Mouse (Mus musculus): ENCODE results near the gene Akr1cl. TPM values are rescaled to one million over a fixed set of nuclear protein-coding genes. Genes with fewer than 3 reads are reported as not detected.

Akr1cl gene
- total RNA-seq, 2 experiments from 2014 or later = not detected

DNA sequence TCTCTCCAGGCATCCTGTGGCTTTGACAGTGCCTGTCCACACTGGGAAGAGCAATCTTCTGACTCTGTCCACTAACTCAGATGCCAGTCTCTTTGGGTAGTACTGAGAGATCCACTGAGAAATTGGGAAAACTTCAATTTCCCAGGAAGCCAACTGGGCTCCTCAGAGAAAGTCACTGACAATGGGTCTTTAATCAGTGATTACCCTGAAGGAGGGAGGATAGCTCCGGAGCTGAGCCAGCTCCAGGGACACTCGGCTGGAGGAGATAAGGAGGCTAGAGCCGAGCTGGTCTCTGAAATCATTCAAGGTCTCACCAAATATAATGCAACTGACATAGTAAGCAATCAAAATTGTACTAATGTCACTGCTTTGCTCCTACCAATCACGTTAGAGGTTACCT is 28.0 kb downstream of the Akr1cl start:
- DNase-seq (ENCODE audit: extremely low spot score in 1 of 2, low spot score in 1 of 2) = no peak

DNA sequence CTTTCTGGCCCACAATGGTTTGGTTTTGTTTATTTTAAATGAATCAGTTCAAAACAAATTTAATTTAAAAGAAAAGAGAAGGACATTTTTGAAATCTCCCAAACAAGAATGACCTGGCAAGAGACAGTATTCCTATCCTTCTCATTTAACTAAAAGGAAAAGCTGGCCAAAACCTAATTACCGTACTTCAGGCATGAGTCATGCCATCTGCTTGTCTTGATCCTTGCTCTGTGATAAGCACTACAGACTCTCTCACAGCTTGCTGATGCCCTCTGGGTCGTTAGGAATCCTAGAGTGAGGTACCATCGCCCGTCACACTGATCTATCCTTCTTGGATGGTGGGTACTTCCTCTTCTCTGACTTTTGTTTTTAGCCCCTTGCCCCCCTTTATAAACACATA is 39.4 kb downstream of the Akr1cl start:
- no peak for DNase-seq (ENCODE audit: extremely low spot score in 1 of 2, low spot score in 1 of 2)

DNA sequence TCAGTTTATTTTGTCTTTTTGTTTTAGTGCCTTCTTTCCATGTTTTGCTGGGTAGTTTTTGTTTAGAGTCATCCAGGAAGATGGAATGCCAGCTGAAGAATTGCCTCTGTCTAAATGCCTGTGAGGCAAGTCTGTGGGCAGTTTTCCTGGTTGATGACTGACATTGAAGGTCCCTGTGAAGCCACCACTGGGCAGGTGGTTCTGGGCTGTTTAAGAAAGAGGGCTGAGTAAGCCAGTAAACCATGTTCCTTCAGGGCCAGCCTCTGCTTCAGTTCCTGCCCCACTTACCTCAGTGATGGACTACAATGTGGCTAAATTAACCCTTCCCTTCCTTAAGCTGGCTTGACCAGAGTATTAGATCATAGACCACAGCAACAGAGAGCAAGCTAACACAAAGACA is 44.4 kb downstream of the Akr1cl start:
- DNase-seq (ENCODE audit: extremely low spot score in 1 of 2, low spot score in 1 of 2) = no peak

DNA sequence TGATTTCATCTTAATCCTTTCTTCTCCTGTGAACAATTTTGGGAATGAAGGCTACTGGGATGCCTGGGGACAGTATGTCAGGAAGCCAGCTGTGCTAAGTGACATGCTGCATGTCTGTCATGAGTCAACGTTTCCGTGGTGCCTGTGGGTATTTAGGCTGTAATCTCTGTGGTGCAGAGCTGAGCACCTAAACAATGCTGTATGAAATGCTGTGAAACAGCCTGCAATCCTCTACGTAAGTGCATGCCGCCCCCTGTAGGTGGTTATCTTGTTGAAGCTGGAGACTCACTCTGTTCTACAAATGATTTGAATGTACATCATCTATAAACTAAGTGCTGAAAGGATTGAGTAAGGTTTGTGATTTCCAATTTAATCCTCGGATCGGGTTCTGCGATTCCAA is 46.4 kb downstream of the Akr1cl start:
- DNase-seq (ENCODE audit: extremely low spot score in 1 of 2, low spot score in 1 of 2) = peak; percentile 32 to 82

DNA sequence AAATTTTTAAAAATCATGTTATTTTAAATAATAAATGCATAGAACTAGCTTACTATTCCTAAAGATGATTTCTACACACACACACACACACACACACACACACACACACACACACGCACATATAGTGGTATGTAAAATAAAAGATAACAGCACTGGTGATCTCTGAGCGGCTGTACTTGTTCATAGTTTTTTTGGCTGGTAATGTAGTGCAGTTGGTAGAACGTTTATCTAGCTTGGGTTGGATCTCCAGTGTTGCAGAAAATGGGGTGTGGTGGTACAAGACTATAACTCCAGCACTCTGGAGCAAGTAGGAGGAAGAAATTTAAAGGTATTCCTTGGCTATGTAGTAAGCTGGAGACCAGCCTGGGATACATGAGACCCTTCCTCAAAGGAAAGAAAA is 49.3 kb downstream of the Akr1cl start:
- DNase-seq (ENCODE audit: extremely low spot score in 1 of 2, low spot score in 1 of 2) = no peak

DNA sequence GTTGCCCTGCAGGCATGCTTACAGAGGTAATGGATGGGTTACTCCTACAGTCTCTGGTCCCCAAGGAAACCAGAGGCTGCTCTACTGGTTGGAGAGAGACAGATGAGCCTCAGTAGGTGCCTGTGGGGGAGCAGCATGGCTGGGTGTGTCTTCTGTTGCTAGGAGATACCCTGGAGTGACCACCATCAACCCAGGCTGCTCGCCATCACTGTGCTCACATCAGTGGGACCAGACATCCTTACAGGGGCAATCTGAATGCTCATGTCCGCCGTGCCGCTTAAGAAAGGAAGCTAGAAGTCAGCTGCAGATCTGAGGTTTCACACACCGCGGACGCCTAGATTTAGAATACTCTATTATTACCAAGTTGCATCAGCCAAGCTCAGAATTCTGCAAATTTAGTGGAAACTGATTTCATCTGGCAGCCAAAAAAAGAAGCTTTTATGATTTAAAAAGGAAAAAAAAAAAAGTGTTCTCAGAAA is 54.2 kb downstream of the Akr1cl start:
- DNase-seq (ENCODE audit: extremely low spot score in 1 of 2, low spot score in 1 of 2) = peak in 1 of 2 experiments; percentile 29

DNA sequence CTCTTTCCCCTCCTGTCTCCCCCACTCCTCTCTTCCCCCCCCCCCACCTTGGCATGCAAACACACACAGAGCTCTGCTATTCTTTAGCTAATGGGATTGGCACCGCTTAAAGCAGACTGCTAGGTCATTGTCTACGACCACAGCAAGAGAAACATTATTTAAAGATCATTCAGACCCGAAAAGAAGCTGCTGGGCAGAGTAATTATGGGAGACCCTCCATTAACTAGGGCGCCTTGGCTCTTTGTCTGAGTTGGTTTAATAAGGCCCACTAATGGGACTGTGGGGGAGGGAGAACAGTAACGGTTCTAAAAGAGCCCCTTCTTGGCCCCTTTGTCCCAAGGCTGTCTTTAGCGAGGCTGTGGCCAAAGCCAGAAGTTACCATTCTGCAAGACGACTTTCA is 57.2 kb downstream of the Akr1cl start:
- DNase-seq (ENCODE audit: extremely low spot score in 1 of 2, low spot score in 1 of 2) = no peak

DNA sequence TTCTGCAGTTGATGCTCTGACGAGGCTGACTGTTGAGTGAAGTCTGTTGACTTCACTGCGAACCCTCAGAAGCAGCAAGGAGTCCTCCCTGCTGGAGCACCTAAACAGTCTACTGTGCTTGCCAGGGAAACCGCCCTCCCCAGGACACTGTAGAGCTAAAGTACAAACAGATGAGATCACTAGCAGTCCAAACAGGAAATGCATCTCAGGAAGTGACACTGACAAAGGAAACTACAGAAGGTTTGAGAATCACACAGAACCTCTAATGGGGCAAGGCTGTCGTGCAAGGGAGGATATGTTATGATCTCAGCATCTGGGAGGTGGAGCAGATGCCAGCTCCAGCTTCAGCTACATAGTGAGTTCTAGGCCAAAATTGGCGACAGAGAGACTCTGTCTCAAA is 61.9 kb downstream of the Akr1cl start:
- no peak for DNase-seq (ENCODE audit: extremely low spot score in 1 of 2, low spot score in 1 of 2)

Other genes with a start within 250 kb of the Akr1cl start
- gene Plekhm3, start 75.9 kb downstream of the Akr1cl start, total RNA-seq (2021) = 10 to 100 TPM; 24.7 to 34.1 TPM
- gene Cryge, start 18.4 kb upstream of the Akr1cl start, total RNA-seq (2021) = not detected
- not detected for gene Crygd, start 30.7 kb upstream of the Akr1cl start, total RNA-seq (2021)
- not detected for gene Crygc, start 40.9 kb upstream of the Akr1cl start, total RNA-seq (2021)
- not detected for gene Crygb, start 49.5 kb upstream of the Akr1cl start, total RNA-seq (2021)
- under 1 TPM in 1 of 2 experiments, not detected in 1; 0.47 TPM for gene Cryga, start 70.6 kb upstream of the Akr1cl start, total RNA-seq (2021)
- 1 to 10 TPM in 1 of 2 experiments, not detected in 1; 1.3 TPM for gene Gm28845, start 86.8 kb upstream of the Akr1cl start, total RNA-seq (2021)
- 1 to 10 TPM; 10.0 TPM for gene D630023F18Rik, start 90.5 kb upstream of the Akr1cl start, total RNA-seq (2021)
- gene Idh1, start 153.7 kb upstream of the Akr1cl start, total RNA-seq (2021) = 10 to 100 TPM; 52.2 to 57.4 TPM
- 10 to 100 TPM; 38.9 to 42.3 TPM for gene Pikfyve, start 153.9 kb upstream of the Akr1cl start, total RNA-seq (2021)
- under 1 TPM; 0.32 to 0.45 TPM for gene Pth2r, start 249.3 kb upstream of the Akr1cl start, total RNA-seq (2021)

Data from layer of hippocampus, postnatal 25 days (tissue).